Mouse (Mus musculus) lung, embryonic 14.5 days (tissue): ENCODE measurements at regions not wholly inside any gene's neighbourhood (a gene's known extent, or its start where the extent isn't known, plus 50 kb on each side); places are given as distances from the start of the nearest gene placed in this dataset.

ENCODE experiments used
- ATAC-seq: fragments of 200-750 bp; cut with Nextera tagmentation; 2 replicates; pipeline ENCODE4 v1.8.0; 2017; ENCODE audit warnings: mild to moderate bottlenecking, moderate TSS enrichment, moderate library complexity; ENCODE audit not compliant: insufficient read depth
- DNase-seq: peaks from one replicate; pipeline ENCODE4 v3.0.0-alpha.2; 2015
- H3K27ac ChIP-seq: fragments of 300-500 bp; sonication (generic); 2 replicates; pipeline ENCODE4 v1.5.1; 2014; ENCODE audit warnings: low read depth, mild to moderate bottlenecking, moderate library complexity
- H3K27me3 ChIP-seq: fragments of 300-500 bp; sonication (generic); 2 replicates; pipeline ENCODE4 v1.6.1; 2014; ENCODE audit warnings: low read length, control low read depth; ENCODE audit not compliant: insufficient read depth
- H3K36me3 ChIP-seq: fragments of 300-500 bp; sonication (generic); 2 replicates; pipeline ENCODE4 v1.6.1; 2014; ENCODE audit warnings: control low read depth; ENCODE audit not compliant: insufficient read depth
- H3K4me1 ChIP-seq: fragments of 300-500 bp; sonication (generic); 2 replicates; pipeline ENCODE4 v1.6.1; 2014; ENCODE audit warnings: antibody characterized with exemption, control low read depth; ENCODE audit not compliant: insufficient read depth
- H3K4me2 ChIP-seq: fragments of 300-500 bp; sonication (generic); 2 replicates; pipeline ENCODE4 v1.6.1; 2014; ENCODE audit warnings: mild to moderate bottlenecking
- H3K4me3 ChIP-seq: fragments of 300-500 bp; sonication (generic); 2 replicates; pipeline ENCODE4 v1.5.1; 2014; ENCODE audit warnings: low read depth, low read length
- H3K9ac ChIP-seq: fragments of 300-500 bp; sonication (generic); 2 replicates; pipeline ENCODE4 v1.6.1; 2014
- H3K9me3 ChIP-seq: fragments of 300-500 bp; sonication (generic); 2 replicates; pipeline ENCODE4 v1.6.1; 2016; ENCODE audit warnings: low read depth, low read length, control low read depth
- CTCF ChIP-seq: IDR thresholded peaks from 2 replicates; pipeline ENCODE4 v1.5.1; 2016; ENCODE audit warnings: antibody characterized with exemption, low read depth
- WGBS: fragments of 180-500 bp; shearing (Covaris S2); extraction: QIAGEN DNeasy Blood & Tissue Kit; methylation state at CpG from one replicate; pipeline ENCODE4 v1.1.7; 2014; 5-methylcytosine and 5-hydroxymethylcytosine counted together

DNA sequence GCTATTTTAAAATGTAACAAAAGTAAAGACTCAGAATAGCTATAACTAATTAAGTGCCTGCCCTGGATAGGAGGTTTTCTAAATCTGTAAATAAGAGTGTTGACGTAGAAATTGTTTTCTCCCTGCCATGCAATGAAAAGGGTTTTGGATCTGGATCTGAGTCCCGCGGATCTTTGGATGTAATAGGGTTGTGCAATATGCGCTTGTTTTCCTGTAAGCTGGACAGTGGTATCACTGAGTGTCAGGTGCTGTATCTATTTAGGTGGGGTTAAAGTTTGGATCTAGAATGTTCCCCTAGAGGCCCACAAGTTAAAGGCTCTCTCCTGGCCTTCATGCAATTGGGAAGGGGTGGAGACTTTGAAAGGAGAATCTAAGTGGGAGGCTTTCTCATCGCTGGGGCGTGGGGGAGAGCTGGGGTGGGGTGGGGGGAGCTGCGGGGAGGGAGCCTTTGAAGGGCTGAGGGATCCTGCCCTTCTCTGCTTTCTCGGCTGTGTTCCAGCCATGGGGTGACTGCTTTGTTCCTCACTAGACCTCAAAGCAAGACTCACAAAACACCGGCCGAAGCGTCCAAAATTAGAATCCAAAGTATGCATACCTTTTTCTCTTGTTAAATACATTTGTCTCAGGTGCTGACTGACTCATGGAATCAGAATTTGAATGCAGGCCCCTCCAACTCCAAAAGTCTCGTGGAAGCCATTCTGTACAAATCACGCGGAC is 70.0 kb upstream of the Caprin1 start:
- Histone ChIP-seq H3K9ac (no peak overlapping the region), H3K4me1 (no peaks in the 10 kb centered on the region), H3K27ac (no peak overlapping the region), H3K9me3 (no peaks in the 10 kb centered on the region), H3K4me3 (no peak overlapping the region), H3K27me3 (no peaks in the 10 kb centered on the region), H3K36me3 (no peaks in the 10 kb centered on the region), H3K4me2 (no peak overlapping the region)
- TF ChIP-seq CTCF = no peak
- 70% methylated on average over 14 of the region's 14 CpGs for WGBS
- DNase-seq (no peak), ATAC-seq (no peak)

DNA sequence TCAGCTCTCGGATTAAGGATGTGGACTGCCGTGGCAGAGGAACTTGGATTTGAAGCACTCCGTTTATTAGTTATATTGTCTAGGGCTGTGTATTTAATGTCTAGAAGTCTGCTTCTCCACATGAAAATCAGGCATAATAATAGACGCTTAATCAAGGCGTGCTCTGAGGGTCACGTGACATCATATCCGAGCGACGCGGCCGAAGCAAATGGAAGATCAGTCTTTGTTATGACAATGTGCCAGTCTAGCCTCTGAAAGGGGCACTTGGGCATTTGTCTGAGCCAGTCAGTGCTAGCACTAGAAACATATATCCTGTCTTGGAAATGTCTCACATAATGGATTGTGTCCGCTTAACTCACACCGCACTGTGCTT is 70.5 kb upstream of the Caprin1 start:
- no peak overlapping the region for H3K4me3 ChIP-seq
- no peaks in the 10 kb centered on the region for H3K36me3 ChIP-seq
- H3K9me3 ChIP-seq = no peaks in the 10 kb centered on the region
- DNase-seq = no peak
- H3K27ac ChIP-seq = no peak overlapping the region
- no peak for TF ChIP-seq CTCF
- WGBS = 88% methylated on average over 13 of the region's 13 CpGs
- H3K4me1 ChIP-seq = no peaks in the 10 kb centered on the region
- H3K4me2 ChIP-seq = no peak overlapping the region
- H3K27me3 ChIP-seq = no peaks in the 10 kb centered on the region
- no peak overlapping the region for H3K9ac ChIP-seq
- no peak for ATAC-seq

DNA sequence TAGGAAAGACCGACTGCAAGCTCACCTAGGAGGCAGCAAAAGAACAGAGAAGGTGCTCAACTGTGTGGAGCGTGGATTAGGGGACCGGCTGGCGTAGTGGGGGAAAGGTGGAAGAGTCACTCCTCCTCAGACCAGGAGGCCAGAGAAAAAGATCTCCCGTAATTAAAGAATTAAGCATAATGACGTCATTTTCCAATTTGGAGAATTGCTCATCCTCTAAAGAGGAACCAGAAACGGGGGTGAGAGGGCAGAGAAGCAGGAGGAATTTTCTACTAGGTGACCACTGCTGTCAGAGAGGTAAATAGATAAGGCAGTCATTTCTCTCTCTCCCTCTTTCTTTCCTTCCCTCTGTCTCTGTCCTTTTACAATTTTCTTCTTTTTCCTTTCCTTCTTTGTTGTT is 71.2 kb upstream of the Caprin1 start:
- TF ChIP-seq CTCF = no peak
- no peak overlapping the region for H3K9ac ChIP-seq
- ATAC-seq (no peak), DNase-seq (no peak)
- H3K27me3 ChIP-seq = no peaks in the 10 kb centered on the region
- H3K27ac ChIP-seq = no peak overlapping the region
- H3K9me3 ChIP-seq = no peaks in the 10 kb centered on the region
- no peak overlapping the region for H3K4me2 ChIP-seq
- no peaks in the 10 kb centered on the region for H3K4me1 ChIP-seq
- H3K4me3 ChIP-seq = no peak overlapping the region
- H3K36me3 ChIP-seq = no peaks in the 10 kb centered on the region
- 55% methylated on average over 7 of the region's 7 CpGs for WGBS

DNA sequence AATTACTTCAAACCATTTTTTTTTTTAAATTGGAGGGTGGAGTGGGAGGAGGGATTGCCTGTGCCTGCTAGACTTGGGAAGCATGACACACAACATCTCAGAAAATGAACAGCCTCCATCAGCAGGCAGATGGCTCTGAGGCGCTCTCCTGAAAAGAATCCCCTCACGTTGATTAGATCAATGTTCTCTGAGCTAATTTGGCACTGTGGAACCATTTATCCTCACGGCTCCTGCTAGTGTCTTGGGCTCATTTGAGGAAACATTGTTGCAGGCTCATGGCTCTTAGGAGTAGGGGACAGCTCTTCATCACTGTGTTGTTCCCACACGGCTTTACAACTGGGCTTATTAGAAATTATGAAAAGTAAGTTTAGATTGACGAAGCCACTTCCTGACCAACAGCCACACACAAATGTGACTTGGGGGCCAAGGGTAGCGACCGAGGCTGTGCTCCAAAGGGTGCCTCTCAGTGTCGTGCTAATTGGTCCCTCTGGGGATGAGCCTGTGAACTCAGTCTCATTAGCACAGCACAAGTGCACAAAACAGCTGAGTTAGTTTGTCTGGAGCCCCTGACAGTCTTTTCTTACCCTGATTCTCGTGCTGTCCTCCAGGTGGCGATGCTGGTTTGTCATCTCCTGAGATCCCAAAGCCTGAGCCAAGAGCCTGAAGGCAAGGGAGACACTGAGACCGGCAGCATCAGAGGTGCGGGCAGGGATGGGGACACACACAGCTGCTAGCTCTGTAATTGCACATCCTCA is 74.2 kb upstream of the Caprin1 start:
- Histone ChIP-seq H3K4me1 (no peaks in the 10 kb centered on the region), H3K27me3 (no peaks in the 10 kb centered on the region), H3K9ac (no peak overlapping the region), H3K4me2 (no peak overlapping the region), H3K4me3 (no peak overlapping the region), H3K36me3 (no peaks in the 10 kb centered on the region), H3K27ac (no peak overlapping the region), H3K9me3 (no peaks in the 10 kb centered on the region)
- DNase-seq (peak; percentile 87), ATAC-seq (peak; percentile 58)
- WGBS = 30% methylated on average over 12 of the region's 12 CpGs
- peak; percentile 86 for TF ChIP-seq CTCF

DNA sequence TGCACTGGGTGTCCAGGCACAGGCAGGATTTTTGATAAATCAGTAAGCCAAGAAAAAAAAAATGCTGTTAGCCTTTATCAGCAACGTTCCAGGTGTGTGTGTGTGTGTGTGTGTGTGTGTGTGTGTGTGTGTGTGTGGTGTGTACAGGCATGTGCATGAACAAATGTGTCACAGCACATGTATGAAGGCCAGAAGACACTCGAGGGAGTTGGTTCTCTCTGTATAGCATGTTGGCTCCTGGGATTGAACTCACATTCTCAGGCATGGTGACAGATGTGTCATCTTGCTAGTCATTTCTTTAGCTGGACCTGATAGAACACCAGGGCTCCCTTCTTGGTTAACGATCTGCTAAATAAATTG is 74.8 kb upstream of the Caprin1 start:
- Histone ChIP-seq H3K27me3 (no peaks in the 10 kb centered on the region), H3K9me3 (no peaks in the 10 kb centered on the region), H3K4me1 (no peaks in the 10 kb centered on the region), H3K4me3 (no peak overlapping the region), H3K27ac (no peak overlapping the region), H3K4me2 (no peak overlapping the region), H3K9ac (no peak overlapping the region), H3K36me3 (no peaks in the 10 kb centered on the region)
- TF ChIP-seq CTCF = no peak
- WGBS = 53% methylated on average over 3 of the region's 3 CpGs
- DNase-seq (no peak), ATAC-seq (no peak; the same call in 1 of the 2 replicates)

DNA sequence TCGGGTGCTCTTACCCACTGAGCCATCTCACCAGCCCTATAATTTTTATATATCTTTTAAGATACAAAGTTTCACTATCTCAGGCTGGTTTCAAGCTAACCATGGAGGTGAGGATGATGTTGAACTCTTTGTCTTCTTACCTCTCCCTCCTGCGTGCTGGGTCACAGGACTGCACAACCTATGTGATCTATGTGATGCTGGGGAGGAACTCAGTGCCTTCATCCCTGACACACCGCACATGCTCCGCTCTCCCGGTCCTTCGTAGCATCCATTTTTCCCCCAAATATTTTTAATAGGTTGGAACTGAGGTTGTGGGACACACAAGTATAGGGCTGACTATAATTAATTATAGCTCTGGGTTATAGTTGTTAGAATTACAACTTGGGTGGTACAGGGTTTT is 75.9 kb upstream of the Caprin1 start:
- Histone ChIP-seq H3K27me3 (no peaks in the 10 kb centered on the region), H3K9ac (no peak overlapping the region), H3K4me2 (no peak overlapping the region), H3K4me1 (no peaks in the 10 kb centered on the region), H3K27ac (no peak overlapping the region), H3K9me3 (no peaks in the 10 kb centered on the region), H3K36me3 (no peaks in the 10 kb centered on the region), H3K4me3 (no peak overlapping the region)
- DNase-seq (no peak), ATAC-seq (no peak)
- 80% methylated on average over 6 of the region's 6 CpGs for WGBS
- TF ChIP-seq CTCF = no peak

DNA sequence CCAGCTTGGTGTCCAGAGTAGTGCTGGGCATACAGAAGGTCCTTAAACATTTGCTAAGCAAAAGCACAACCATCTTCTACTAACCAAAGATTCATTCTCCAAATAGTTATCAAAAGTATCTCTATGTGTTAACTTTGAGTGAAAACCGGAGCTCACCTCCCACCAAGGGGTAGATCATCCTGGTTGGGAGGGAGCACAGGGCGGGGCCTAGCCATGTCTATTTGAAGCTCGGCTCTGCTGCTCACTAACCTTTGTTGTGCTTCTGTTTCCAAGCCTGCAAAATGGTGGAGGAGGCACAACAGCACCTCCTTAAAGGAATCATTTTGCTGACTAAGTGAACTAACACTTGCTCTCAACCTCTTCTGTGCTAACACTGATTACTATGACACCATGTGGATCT is 77.0 kb upstream of the Caprin1 start:
- ATAC-seq = no peak

More for the DNA sequence above, 77.0 kb upstream of the Caprin1 start:
- Histone ChIP-seq H3K4me3 (no peak overlapping the region), H3K9me3 (no peaks in the 10 kb centered on the region), H3K4me2 (no peak overlapping the region), H3K9ac (no peak overlapping the region), H3K4me1 (no peaks in the 10 kb centered on the region), H3K27ac (no peak overlapping the region), H3K36me3 (no peaks in the 10 kb centered on the region), H3K27me3 (no peaks in the 10 kb centered on the region)
- WGBS = 53% methylated on average over 3 of the region's 3 CpGs
- DNase-seq = no peak
- TF ChIP-seq CTCF = no peak
